ENCODE assay signal across 8 mouse cellular contexts in genomic region chr7:75134710-75135617, GRCm38 (mm10).
DNase-seq lines count a peak whose midpoint lies in the region; ATAC-seq and TF ChIP-seq lines count a peak whose summit lies in the region.

No protein-coding gene starts in this region.

- peak; percentile 38; the same call in 1 of the 2 replicates for ATAC-seq in limb, embryonic 14.5 days (ENCODE audit: low FRiP score, low read depth)
- peak; percentile 58 for ATAC-seq in neural tube, embryonic 11.5 days (ENCODE audit: insufficient read depth, low FRiP score, low TSS enrichment)

- peak; percentile 49 for TF ChIP-seq CTCF in left cerebral cortex, adult 2 months (IDR thresholded peaks at IDR 0.05)
- TF ChIP-seq CTCF in cerebellum, adult 2 months (IDR thresholded peaks at IDR 0.05; ENCODE audit: borderline replicate concordance, insufficient read depth, low read depth, low read length): peak; percentile 42; the same call in 1 of the 2 replicates

- H3K4me1 ChIP-seq in cerebellum, adult 2 months (ENCODE audit: control insufficient read depth, insufficient read depth, low read length): no peaks in the 10 kb centered on the region
- H3K4me1 ChIP-seq in limb, embryonic 14.5 days (ENCODE audit: control insufficient read depth, insufficient read depth, low read length): no peaks in the 10 kb centered on the region
- no peaks in the 10 kb centered on the region for H3K4me1 ChIP-seq in neural tube, embryonic 11.5 days (ENCODE audit: control insufficient read depth, insufficient read depth, low read length)

- H3K9me3 ChIP-seq in limb, embryonic 14.5 days (ENCODE audit: control insufficient read depth, low read length): no peaks in the 10 kb centered on the region
- H3K9me3 ChIP-seq in neural tube, embryonic 11.5 days (ENCODE audit: control insufficient read depth, low read length): no peaks in the 10 kb centered on the region

- no peak overlapping the region for H3K4me3 ChIP-seq in left cerebral cortex, adult 2 months
- no peak overlapping the region for H3K4me3 ChIP-seq in cerebellum, adult 2 months (replicated peaks; ENCODE audit: insufficient read depth, low read depth, low read length)
- H3K4me3 ChIP-seq in limb, embryonic 14.5 days (replicated peaks; ENCODE audit: low read length): no peak overlapping the region
- no peak overlapping the region for H3K4me3 ChIP-seq in neural tube, embryonic 11.5 days (ENCODE audit: low read depth, low read length)

- H3K27ac ChIP-seq in left cerebral cortex, adult 2 months: no peak overlapping the region
- peak overlapping the region; percentile 8; the same call in 1 of the 2 replicates for H3K27ac ChIP-seq in cerebellum, adult 2 months (ENCODE audit: insufficient read depth, low read length)
- H3K27ac ChIP-seq in limb, embryonic 14.5 days (replicated peaks; ENCODE audit: low read depth, low read length): no peak overlapping the region
- no peak overlapping the region for H3K27ac ChIP-seq in neural tube, embryonic 11.5 days (ENCODE audit: low read depth, low read length)

- no peak for TF ChIP-seq POLR2A in cerebellum, adult 2 months (IDR thresholded peaks at IDR 0.05; ENCODE audit: borderline replicate concordance, insufficient read depth, low read length)
- TF ChIP-seq POLR2A in limb, embryonic 14.5 days (IDR thresholded peaks at IDR 0.05; ENCODE audit: borderline replicate concordance, extremely low read depth, insufficient read depth, insufficient read length): no peak

- no peaks in the 10 kb centered on the region for H3K27me3 ChIP-seq in cerebellum, adult 2 months (ENCODE audit: control insufficient read depth, insufficient read depth, low read length)
- no peaks in the 10 kb centered on the region for H3K27me3 ChIP-seq in limb, embryonic 14.5 days (ENCODE audit: control insufficient read depth, insufficient read depth, low read length)
- no peaks in the 10 kb centered on the region for H3K27me3 ChIP-seq in neural tube, embryonic 11.5 days (ENCODE audit: control insufficient read depth, insufficient read depth, low read length)

- intact Hi-C loops in left cerebral cortex, adult 2 months (cut with DNase I): loop anchor here (1.0 to 5.0 kb wide), 4 partner anchors 132 to 417 kb away; no protein-coding TSS in a partner anchor

- DNase-seq in left cerebral cortex, adult 2 months (ENCODE audit: extremely low spot score in 1 of 2, low spot score in 2 of 2): no peak
- no peak for DNase-seq in left cerebral cortex, adult 8-10 months (ENCODE audit: low spot score in 2 of 2)
- peak; percentile 42 for DNase-seq in Muller cell, postnatal 12 days (ENCODE audit: inconsistent ontology term)
- peak; percentile 66 to 69 for DNase-seq in cerebellum, adult 2 months
- DNase-seq in forelimb bud, embryonic 11.5 days (ENCODE audit: low read depth, low spot score): peak; percentile 68
- peak; percentile 41 for DNase-seq in limb, embryonic 14.5 days (ENCODE audit: low spot score)
- DNase-seq in neural tube, embryonic 11.5 days (ENCODE audit: low spot score): peak; percentile 44
- no peak for DNase-seq in ovary, postnatal 10 days (ENCODE audit: low spot score)

- 24% methylated on average over 15 of the region's 15 CpGs for WGBS in cerebellum, adult 2 months
- 37% methylated on average over 14 of the region's 15 CpGs for WGBS in limb, embryonic 14.5 days
- WGBS in neural tube, embryonic 11.5 days: 30% methylated on average over 15 of the region's 15 CpGs

- no peaks in the 10 kb centered on the region for H3K36me3 ChIP-seq in limb, embryonic 14.5 days (ENCODE audit: control insufficient read depth, insufficient read depth, low read length)
- no peaks in the 10 kb centered on the region for H3K36me3 ChIP-seq in neural tube, embryonic 11.5 days (ENCODE audit: control insufficient read depth, insufficient read depth, low read length)

- H3K4me2 ChIP-seq in limb, embryonic 14.5 days (replicated peaks; ENCODE audit: low read depth, low read length, severe bottlenecking): no peak overlapping the region
- no peak overlapping the region for H3K4me2 ChIP-seq in neural tube, embryonic 11.5 days (ENCODE audit: low read depth)

- no peak overlapping the region for H3K9ac ChIP-seq in limb, embryonic 14.5 days (ENCODE audit: low read depth, low read length, severe bottlenecking)
- no peak overlapping the region for H3K9ac ChIP-seq in neural tube, embryonic 11.5 days (ENCODE audit: low read length)

Comparison
In these comparisons a context has a peak if more than half of its experiments do, and no peak if none do; other contexts are left out.
1. DNase-seq: peak in Muller cell, postnatal 12 days (single experiment), cerebellum, adult 2 months (2 of 2), forelimb bud, embryonic 11.5 days (single experiment), limb, embryonic 14.5 days (single experiment) and neural tube, embryonic 11.5 days (single experiment); none in left cerebral cortex, adult 2 months (0 of 2), left cerebral cortex, adult 8-10 months (0 of 2) and ovary, postnatal 10 days (single experiment).